Mouse (Mus musculus) layer of hippocampus, adult 18-20 months (tissue): Measurements from ENCODE around the gene Synpo2. TPM values are rescaled to one million over a fixed set of nuclear protein-coding genes. Genes with fewer than 3 reads are reported as not detected.

ENCODE experiments used
- DNase-seq, 2 experiments: peaks; one replicate each; pipeline ENCODE4 v3.0.0; 2022; ENCODE audit warnings: low spot score in 2 of 2
- long read RNA-seq: library from polyadenylated mRNA; stranded (forward); transcript quantifications from one replicate; pipeline ENCODE4 v2.0.0, GENCODE M21; 2021
- total RNA-seq, 2 experiments: library from RNA; stranded (reverse); gene quantifications; 2 replicates each; pipeline ENCODE4 v1.2.3; 2021

Synpo2 gene
- 1 to 10 TPM; 4.4 TPM for total RNA-seq
- long read RNA-seq, partial matches to known transcripts = 0 of 6 reads
- long read RNA-seq, other reads (novel, unspliced or antisense) = 4 of 6 reads

GRCm38 (mm10) chr3:123235921-123236320, at the start of gene Synpo2:
TSS of gene Synpo2 (minus strand) at chr3:123236149.
- DNase-seq = peak; percentile 30 to 36

GRCm38 (mm10) chr3:123285649-123286048, 49.7 kb upstream of the Synpo2 start:
- no peak for DNase-seq

- DNase-seq = no peak
Observed at GRCm38 (mm10) chr3:123284284-123284683, 48.3 kb upstream of the Synpo2 start.

GRCm38 (mm10) chr3:123282866-123283615, 47.1 kb upstream of the Synpo2 start:
- no peak for DNase-seq

GRCm38 (mm10) chr3:123267741-123268201, 31.8 kb upstream of the Synpo2 start:
- DNase-seq = peak; percentile 42 to 58

- DNase-seq = peak; percentile 66 to 87
Observed at GRCm38 (mm10) chr3:123266753-123267651, 31.1 kb upstream of the Synpo2 start, which contains the start of gene Sec24d. TSS of gene Sec24d (plus strand) at chr3:123267455.

GRCm38 (mm10) chr3:123264706-123265105, 28.8 kb upstream of the Synpo2 start:
- peak in 1 of 2 experiments; percentile 50 for DNase-seq

- DNase-seq = no peak
Observed at GRCm38 (mm10) chr3:123258709-123259108, 22.8 kb upstream of the Synpo2 start.

- no peak for DNase-seq
Observed at GRCm38 (mm10) chr3:123256181-123257101, 20.5 kb upstream of the Synpo2 start.

- no peak for DNase-seq
Observed at GRCm38 (mm10) chr3:123245646-123246045, 9.7 kb upstream of the Synpo2 start.

- DNase-seq = no peak
Observed at GRCm38 (mm10) chr3:123244376-123244775, 8.4 kb upstream of the Synpo2 start.

GRCm38 (mm10) chr3:123237446-123237845, 1.5 kb upstream of the Synpo2 start:
- DNase-seq = no peak

- no peak for DNase-seq
Observed at GRCm38 (mm10) chr3:123237039-123237438, 1.1 kb upstream of the Synpo2 start.

GRCm38 (mm10) chr3:123235495-123235894, 454 bp downstream of the Synpo2 start:
- DNase-seq = no peak

- peak; percentile 8 to 74 for DNase-seq
Observed at GRCm38 (mm10) chr3:123234191-123234836, 1.6 kb downstream of the Synpo2 start.

GRCm38 (mm10) chr3:123231639-123232038, 4.3 kb downstream of the Synpo2 start:
- no peak for DNase-seq

- DNase-seq = no peak
Observed at GRCm38 (mm10) chr3:123227276-123227675, 8.7 kb downstream of the Synpo2 start.

- DNase-seq = no peak
Observed at GRCm38 (mm10) chr3:123218646-123219045, 17.3 kb downstream of the Synpo2 start.

GRCm38 (mm10) chr3:123208891-123209290, 27.1 kb downstream of the Synpo2 start:
- DNase-seq = no peak

- DNase-seq = no peak
Observed at GRCm38 (mm10) chr3:123207386-123207785, 28.6 kb downstream of the Synpo2 start.
